Mouse (Mus musculus): ENCODE results near the gene Slc12a4.

DNA sequence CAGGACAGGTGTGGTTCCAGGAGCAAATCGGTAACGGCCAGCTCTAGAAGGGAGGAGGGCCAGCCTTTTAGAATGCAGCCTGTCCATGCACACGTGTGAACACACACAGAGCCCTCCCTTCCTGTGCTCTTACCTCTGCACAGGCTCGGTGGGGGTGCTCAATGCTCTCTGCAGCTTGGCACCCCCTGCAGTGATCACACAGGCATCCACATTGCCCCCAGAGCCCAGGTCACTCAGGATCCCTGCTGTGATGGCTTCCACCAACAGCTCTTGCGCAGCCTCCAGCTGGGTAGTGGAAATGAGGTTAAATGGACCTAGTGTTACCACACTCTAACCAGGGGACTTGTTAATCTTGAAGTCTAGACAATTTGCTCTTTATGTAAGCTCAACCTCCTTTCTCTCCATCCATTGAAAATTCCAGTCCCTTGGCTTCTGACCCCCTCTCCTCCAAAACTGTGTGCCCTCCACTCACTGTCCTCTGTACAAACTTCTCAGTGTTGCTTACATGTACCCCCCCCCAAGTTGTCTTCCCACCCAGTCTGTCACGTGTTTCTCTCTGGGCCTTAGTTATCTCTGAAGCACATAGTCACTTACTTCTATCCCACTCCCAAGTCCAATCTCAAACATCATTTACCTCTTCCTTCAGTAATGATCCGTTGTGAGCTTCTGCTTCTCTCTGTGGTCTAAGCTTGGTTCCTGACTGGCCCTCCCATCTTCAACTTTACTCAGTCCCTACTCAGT is 29.9 kb downstream of the Slc12a4 start:
- no peak for TF ChIP-seq CTCF (IDR thresholded peaks at IDR 0.05; ENCODE audit: extremely low read depth, insufficient read depth, low read length)
- TF ChIP-seq POLR2A (IDR thresholded peaks at IDR 0.05; ENCODE audit: extremely low read depth, insufficient read depth, low read length) = no peak

All from cortical plate, adult 2 months (tissue).